Mouse (Mus musculus) lung, postnatal 0 days (tissue): ENCODE measurements around the gene Sox6.

ENCODE experiments used
- CTCF ChIP-seq: IDR thresholded peaks from 2 replicates; pipeline ENCODE4 v1.5.1; 2016; ENCODE audit warnings: antibody characterized with exemption, mild to moderate bottlenecking
- EP300 ChIP-seq: IDR thresholded peaks from 2 replicates; pipeline ENCODE4 v1.6.1; 2016; ENCODE audit warnings: antibody characterized with exemption, mild to moderate bottlenecking, control low read depth

DNA sequence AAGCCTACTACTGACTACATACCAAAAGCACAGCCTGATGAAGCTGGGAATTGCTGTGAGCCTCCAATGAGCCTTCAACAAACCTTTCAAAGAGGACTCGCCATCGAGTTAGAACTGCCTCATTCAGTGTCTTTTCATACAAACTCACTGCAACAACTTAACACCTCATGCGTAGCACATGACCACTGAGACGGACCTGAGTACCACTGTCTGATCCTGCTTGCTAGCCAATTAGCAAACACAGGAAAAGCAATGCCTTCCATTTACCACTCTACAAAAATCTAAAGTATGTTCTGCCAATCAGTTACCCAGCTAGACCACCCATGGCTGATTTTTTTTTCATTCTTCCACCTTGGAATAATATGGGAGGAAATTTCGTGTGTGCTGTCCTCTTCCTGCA, 414.1 kb downstream of the Sox6 start:
- TF ChIP-seq CTCF, result no peak
- no peak for TF ChIP-seq EP300
